In genomic region chr17:5751066-5751465, GRCm38 (mm10) we compare ENCODE assay signal across 24 mouse cellular contexts.
DNase-seq lines count a peak whose midpoint lies in the region; ATAC-seq and TF ChIP-seq lines count a peak whose summit lies in the region.
"Had no signal": no experiment of that assay in that cellular context is flagged by ENCODE, and none has a peak within 500 bp of the region (broad histone marks: within the 10 kb centered on the region; RNA-seq: fewer than 3 reads in every experiment).

No protein-coding gene starts in this region.

- no peak for TF ChIP-seq CTCF in hindbrain, postnatal 0 days (IDR thresholded peaks at IDR 0.05; ENCODE audit: low read depth)
- no peak for TF ChIP-seq CTCF in brain, embryonic 14.5 days (IDR thresholded peaks at IDR 0.05; ENCODE audit: borderline replicate concordance, extremely low read depth, insufficient read depth, insufficient read length)
- no peak for TF ChIP-seq CTCF in cerebellum, adult 2 months (IDR thresholded peaks at IDR 0.05; ENCODE audit: borderline replicate concordance, insufficient read depth, low read depth, low read length)

- DNase-seq in hindbrain, postnatal 0 days (ENCODE audit: low spot score), result peak; percentile 35
- DNase-seq in hindbrain, embryonic 14.5 days (ENCODE audit: low spot score), result no peak
- peak; percentile 41 for DNase-seq in brain, embryonic 14.5 days (ENCODE audit: low read depth)
- DNase-seq in cerebellum, adult 2 months, result peak; percentile 75 to 83
- DNase-seq in cerebellum, postnatal 25 days, result peak; percentile 67 to 79
- no peak for DNase-seq in kidney, postnatal 4 days
- no peak for DNase-seq in embryo, embryonic 11 days
- DNase-seq: adrenal gland, postnatal 36 days; B cell, adult 2 months; gastrocnemius, adult 2 months; kidney, adult 8-10 months; kidney, postnatal 25 days; layer of hippocampus, adult 9-11 months; lung, adult 2 months; lung, postnatal 14 days; right cerebral cortex, postnatal 4 days; thymus, postnatal 14 days had no signal

- H3K36me3 ChIP-seq in hindbrain, postnatal 0 days (ENCODE audit: insufficient read depth, low read length), result no peaks in the 10 kb centered on the region
- H3K36me3 ChIP-seq in hindbrain, embryonic 14.5 days (replicated peaks; ENCODE audit: control insufficient read depth, insufficient read depth), result no peaks in the 10 kb centered on the region
- H3K36me3 ChIP-seq: limb, embryonic 10.5 days had no signal

- no peak overlapping the region for H3K9ac ChIP-seq in hindbrain, postnatal 0 days (replicated peaks; ENCODE audit: low read length)
- H3K9ac ChIP-seq in hindbrain, embryonic 14.5 days, result no peak overlapping the region
- H3K9ac ChIP-seq: liver, embryonic 12.5 days had no signal

- no peak overlapping the region for H3K4me2 ChIP-seq in hindbrain, postnatal 0 days (ENCODE audit: low read depth, low read length)
- H3K4me2 ChIP-seq in hindbrain, embryonic 14.5 days (replicated peaks), result no peak overlapping the region
- H3K4me2 ChIP-seq: liver, embryonic 12.5 days; midbrain, embryonic 11.5 days had no signal

- peaks cover 7% of the 10 kb centered on the region; the same call in 1 of the 2 replicates for H3K4me1 ChIP-seq in hindbrain, postnatal 0 days (ENCODE audit: insufficient read depth, low read length)
- H3K4me1 ChIP-seq in hindbrain, embryonic 14.5 days (replicated peaks; ENCODE audit: control insufficient read depth, insufficient read depth, low read length), result peaks cover 7% of the 10 kb centered on the region
- H3K4me1 ChIP-seq in cerebellum, adult 2 months (ENCODE audit: control insufficient read depth, insufficient read depth, low read length), result peaks cover 15% of the 10 kb centered on the region

- no peaks in the 10 kb centered on the region for H3K9me3 ChIP-seq in hindbrain, postnatal 0 days (ENCODE audit: low read length)
- H3K9me3 ChIP-seq in hindbrain, embryonic 14.5 days (ENCODE audit: control insufficient read depth, low read length), result no peaks in the 10 kb centered on the region
- H3K9me3 ChIP-seq: G1E; limb, embryonic 10.5 days; liver, embryonic 12.5 days had no signal

- 70% methylated on average over 3 of the region's 3 CpGs for WGBS in hindbrain, postnatal 0 days
- 70% methylated on average over 3 of the region's 3 CpGs for WGBS in hindbrain, embryonic 14.5 days
- WGBS in cerebellum, adult 2 months, result 25% methylated on average over 3 of the region's 3 CpGs

- no peak overlapping the region for H3K4me3 ChIP-seq in hindbrain, postnatal 0 days (ENCODE audit: low read length)
- no peak overlapping the region for H3K4me3 ChIP-seq in hindbrain, embryonic 14.5 days (replicated peaks; ENCODE audit: low read length)
- no peak overlapping the region for H3K4me3 ChIP-seq in cerebellum, adult 2 months (replicated peaks; ENCODE audit: insufficient read depth, low read depth, low read length)
- H3K4me3 ChIP-seq: gastrocnemius, adult 2 months; left cerebral cortex, adult 2 months; limb, embryonic 10.5 days; liver, embryonic 12.5 days had no signal

- H3K27me3 ChIP-seq in hindbrain, postnatal 0 days (ENCODE audit: insufficient read depth, low read length), result no peaks in the 10 kb centered on the region
- no peaks in the 10 kb centered on the region for H3K27me3 ChIP-seq in hindbrain, embryonic 14.5 days (ENCODE audit: control insufficient read depth, insufficient read depth, low read length)
- no peaks in the 10 kb centered on the region for H3K27me3 ChIP-seq in cerebellum, adult 2 months (ENCODE audit: control insufficient read depth, insufficient read depth, low read length)
- H3K27me3 ChIP-seq: CH12.LX; liver, embryonic 12.5 days; Patski had no signal

- no peak for ATAC-seq in hindbrain, postnatal 0 days
- no peak for ATAC-seq in hindbrain, embryonic 14.5 days (ENCODE audit: low FRiP score)
- ATAC-seq: liver, embryonic 12.5 days; Patski had no signal

- no peak overlapping the region for H3K27ac ChIP-seq in hindbrain, postnatal 0 days
- H3K27ac ChIP-seq in hindbrain, embryonic 14.5 days, result no peak overlapping the region
- H3K27ac ChIP-seq in cerebellum, adult 2 months (ENCODE audit: insufficient read depth, low read length), result peak overlapping the region; percentile 2; the same call in 1 of the 2 replicates
- H3K27ac ChIP-seq: gastrocnemius, adult 2 months; left cerebral cortex, adult 2 months; limb, embryonic 10.5 days; liver, embryonic 12.5 days had no signal

- TF ChIP-seq POLR2A in brain, embryonic 14.5 days (IDR thresholded peaks at IDR 0.05; ENCODE audit: borderline replicate concordance, extremely low read depth, insufficient read depth, insufficient read length, poor library complexity, severe bottlenecking), result no peak
- TF ChIP-seq POLR2A in cerebellum, adult 2 months (IDR thresholded peaks at IDR 0.05; ENCODE audit: borderline replicate concordance, insufficient read depth, low read length), result no peak

Comparison
In these comparisons a context has a peak if more than half of its experiments do, and no peak if none do; other contexts are left out.
1. DNase-seq: peak in hindbrain, postnatal 0 days (single experiment), brain, embryonic 14.5 days (single experiment), cerebellum, adult 2 months (2 of 2) and cerebellum, postnatal 25 days (2 of 2); none in hindbrain, embryonic 14.5 days (single experiment), kidney, postnatal 4 days (0 of 2) and embryo, embryonic 11 days (single experiment).